Mouse (Mus musculus) midbrain, postnatal 0 days (tissue): ENCODE results near the gene Rpl22. TPM values are rescaled to one million over a fixed set of nuclear protein-coding genes. Genes with fewer than 3 reads are reported as not detected.

Source experiments
- ATAC-seq: fragments of 200-750 bp; cut with Nextera tagmentation; 2 replicates; pipeline ENCODE4 v1.8.0; 2017; ENCODE audit warnings: moderate number of reproducible peaks, mild to moderate bottlenecking, moderate TSS enrichment, moderate library complexity; ENCODE audit not compliant: low FRiP score
- DNase-seq: peaks from one replicate; pipeline ENCODE4 v3.0.0-alpha.2; 2015; ENCODE audit warnings: low spot score
- H3K27ac ChIP-seq: fragments of 300-500 bp; sonication (generic); 2 replicates; pipeline ENCODE4 v1.5.1; 2014; ENCODE audit warnings: low read depth, mild to moderate bottlenecking, low read length, mixed read lengths
- H3K27me3 ChIP-seq: fragments of 300-500 bp; sonication (generic); 2 replicates; pipeline ENCODE4 v1.6.1; 2014; ENCODE audit warnings: low read length, control low read depth, mixed read lengths; ENCODE audit not compliant: insufficient read depth
- H3K36me3 ChIP-seq: fragments of 300-500 bp; sonication (generic); 2 replicates; pipeline ENCODE4 v1.6.1; 2014; ENCODE audit warnings: low read length, control low read depth, mixed read lengths; ENCODE audit not compliant: insufficient read depth
- H3K4me1 ChIP-seq: fragments of 300-500 bp; sonication (generic); 2 replicates; pipeline ENCODE4 v1.6.1; 2014; ENCODE audit warnings: mild to moderate bottlenecking, control low read depth, antibody characterized with exemption, low read length, mixed read lengths; ENCODE audit not compliant: insufficient read depth
- H3K4me2 ChIP-seq: fragments of 300-500 bp; sonication (generic); 2 replicates; pipeline ENCODE4 v1.6.1; 2014; ENCODE audit warnings: low read depth, mild to moderate bottlenecking, low read length, mixed read lengths; ENCODE audit not compliant: poor library complexity, severe bottlenecking
- H3K4me3 ChIP-seq: fragments of 300-500 bp; sonication (generic); 2 replicates; pipeline ENCODE4 v1.5.1; 2014; ENCODE audit warnings: low read depth, mild to moderate bottlenecking, low read length, moderate library complexity
- H3K9ac ChIP-seq: fragments of 300-500 bp; sonication (generic); replicated peaks from 2 replicates; pipeline ENCODE4 v1.6.1; 2014; ENCODE audit warnings: mild to moderate bottlenecking, low read length, moderate library complexity, mixed read lengths; ENCODE audit not compliant: poor library complexity, severe bottlenecking
- H3K9me3 ChIP-seq: fragments of 300-500 bp; sonication (generic); 2 replicates; pipeline ENCODE4 v1.6.1; 2016; ENCODE audit warnings: low read length, control low read depth
- CTCF ChIP-seq: IDR thresholded peaks from 2 replicates; pipeline ENCODE4 v1.5.1; 2016; ENCODE audit warnings: antibody characterized with exemption, mild to moderate bottlenecking
- WGBS: fragments of 180-500 bp; shearing (Covaris S2); extraction: QIAGEN DNeasy Blood & Tissue Kit; methylation state at CpG from one replicate; pipeline ENCODE4 v1.1.7; 2014; 5-methylcytosine and 5-hydroxymethylcytosine counted together
- polyA plus RNA-seq: library from polyadenylated mRNA; unstranded; fragments of >200 nt; fragmentation: Nextera tagmentation; extraction: Ambion mirVana; gene quantifications from 2 replicates; pipeline ENCODE4 v1.2.1, GENCODE M21; 2015
- total RNA-seq: library from RNA; depleted of rRNA; stranded (reverse); fragments of >200 nt; gene quantifications from 2 replicates; pipeline ENCODE4 v1.2.3, GENCODE M21; 2014; rRNA removed

Rpl22 gene
- total RNA-seq: 177 and 203 TPM in 2 replicates
- polyA plus RNA-seq: 125 and 148 TPM in 2 replicates

DNA sequence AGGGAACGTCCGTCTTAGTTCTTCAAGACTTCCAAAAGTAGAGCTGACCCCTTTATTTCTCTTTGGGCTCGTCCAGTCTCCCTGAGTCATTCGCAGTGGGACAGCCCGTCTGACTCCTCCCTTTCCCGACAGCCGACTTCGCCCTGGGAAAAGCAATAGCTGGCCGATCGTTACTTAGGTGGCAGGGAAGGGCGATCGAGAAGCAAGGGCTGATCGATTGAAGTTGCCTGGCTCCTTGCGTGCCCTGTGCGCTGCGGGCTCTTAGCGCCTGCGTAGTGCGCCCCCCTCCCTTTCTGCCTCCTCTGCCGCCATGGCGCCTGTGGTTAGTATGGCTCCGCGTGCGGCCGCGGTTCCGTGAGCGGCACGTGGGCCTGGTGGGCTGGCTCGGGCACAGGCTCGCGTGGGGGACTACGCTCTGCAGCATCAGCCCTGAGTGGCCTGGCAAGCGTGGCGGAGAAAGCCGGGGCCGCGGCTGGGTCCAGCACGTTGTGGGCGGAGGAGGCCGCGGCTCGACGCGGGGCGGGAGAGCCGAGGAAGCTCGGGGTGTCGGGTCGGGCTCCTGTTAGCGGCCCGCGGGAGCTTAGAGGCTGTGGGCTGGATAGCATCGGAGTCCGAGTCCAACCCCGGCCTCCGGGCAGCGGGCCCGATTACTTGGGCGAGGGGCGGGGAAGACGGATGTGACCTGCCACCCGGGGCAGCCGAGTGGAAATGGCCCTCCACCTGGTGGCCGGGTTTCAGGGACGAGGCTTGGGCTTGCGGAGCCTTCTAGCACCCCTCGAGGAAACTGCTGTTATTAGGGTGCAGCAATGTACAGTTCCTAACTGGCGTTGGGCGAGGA, at the start of gene Rpl22:
Rpl22 (plus strand) TSS at position 169 of the 838 bp plus-strand sequence.
- Histone ChIP-seq H3K4me1 (peaks cover 4% of the 10 kb centered on the region), H3K27me3 (no peaks in the 10 kb centered on the region), H3K9me3 (no peaks in the 10 kb centered on the region), H3K4me3 (peak within 1 kb of the TSS; percentile 98), H3K4me2 (peak within 1 kb of the TSS; percentile 85), H3K9ac (peak within 1 kb of the TSS; percentile 90), H3K27ac (peak within 1 kb of the TSS; percentile 82), H3K36me3 (peaks cover 19% of the 10 kb centered on the region)
- peak; percentile 98 for ATAC-seq
- peak; percentile 99 for DNase-seq
- under 1% methylated on average over 69 of the region's 70 CpGs for WGBS
- peak; percentile 36 for TF ChIP-seq CTCF

DNA sequence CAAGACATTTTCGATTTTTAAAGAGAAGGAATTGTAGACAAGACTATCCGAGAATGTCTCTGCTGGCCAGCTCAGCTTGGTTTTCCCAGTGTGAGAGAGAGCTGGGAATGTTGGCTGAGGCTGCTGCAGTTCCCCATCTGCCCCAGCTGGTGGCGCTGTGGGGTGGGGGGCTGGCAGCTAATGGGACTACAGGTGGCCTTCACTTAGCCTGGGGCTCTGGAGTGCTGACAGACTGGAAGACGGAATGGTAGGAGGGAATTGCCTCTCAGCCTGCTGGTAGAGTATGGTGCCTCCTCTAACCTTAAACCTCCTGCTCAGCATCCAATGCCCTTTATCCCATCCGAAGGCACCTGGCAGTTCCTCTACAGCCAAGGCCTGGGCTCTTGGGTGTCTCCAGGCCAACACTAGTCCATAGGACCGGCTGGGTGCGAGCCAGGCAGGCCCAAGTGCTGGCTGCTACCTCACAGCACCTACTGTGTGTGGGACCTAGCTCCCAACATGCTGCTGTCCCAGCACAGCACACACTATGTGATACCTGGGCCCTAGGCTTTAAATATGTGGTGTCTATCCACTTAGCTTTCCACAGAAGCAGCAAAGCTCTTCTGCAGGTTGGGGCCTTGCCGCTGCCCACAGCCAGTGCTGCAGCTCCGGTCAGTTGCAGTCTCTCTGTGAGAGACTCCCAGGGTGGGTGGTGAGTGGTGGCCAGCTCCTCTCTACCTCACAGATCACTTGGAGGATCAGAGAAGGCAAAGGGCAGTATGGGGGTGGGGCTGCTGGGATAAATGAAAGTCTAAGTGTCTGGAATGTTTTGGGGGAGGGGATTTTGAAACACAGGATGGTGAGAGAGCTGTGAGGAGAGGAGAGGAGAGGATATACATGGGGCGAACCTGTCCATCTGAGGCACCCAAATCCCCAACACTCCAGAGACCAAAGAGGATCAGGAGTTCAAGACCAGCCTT, 48.9 kb upstream of the Rpl22 start:
- 55% methylated on average over 10 of the region's 10 CpGs for WGBS
- Histone ChIP-seq H3K27me3 (peaks cover 21% of the 10 kb centered on the region), H3K4me3 (no peak overlapping the region), H3K4me2 (no peak overlapping the region), H3K27ac (no peak overlapping the region), H3K9me3 (no peaks in the 10 kb centered on the region), H3K36me3 (peaks cover 24% of the 10 kb centered on the region), H3K4me1 (peaks cover 10% of the 10 kb centered on the region; the same call in 1 of the 2 replicates), H3K9ac (no peak overlapping the region)
- ATAC-seq (no peak), DNase-seq (no peak)
- TF ChIP-seq CTCF: peak; percentile 77

DNA sequence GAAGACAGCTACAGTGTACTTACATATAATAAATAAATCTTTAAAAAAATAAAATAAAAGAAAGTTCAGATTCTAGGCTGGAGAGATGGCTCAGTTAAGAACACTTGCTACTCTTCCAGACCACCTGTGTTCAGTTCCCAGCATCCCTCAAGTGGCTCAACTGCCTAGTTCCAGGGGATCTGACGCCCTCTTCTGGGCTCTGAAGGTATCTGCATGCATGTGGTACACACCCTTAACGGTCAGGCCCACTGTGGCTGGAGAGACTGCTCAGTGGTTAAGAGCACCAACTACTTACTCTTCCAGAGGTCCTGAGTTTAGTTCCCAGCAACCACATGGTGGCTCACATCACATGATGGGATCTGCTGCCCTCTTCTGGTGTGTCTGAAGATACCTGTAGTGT, 47.6 kb upstream of the Rpl22 start:
- Histone ChIP-seq H3K9me3 (no peaks in the 10 kb centered on the region), H3K27me3 (peaks cover 33% of the 10 kb centered on the region), H3K27ac (no peak overlapping the region), H3K4me1 (peaks cover 10% of the 10 kb centered on the region; the same call in 1 of the 2 replicates), H3K4me2 (no peak overlapping the region), H3K36me3 (peaks cover 21% of the 10 kb centered on the region), H3K9ac (no peak overlapping the region), H3K4me3 (no peak overlapping the region)
- no peak for ATAC-seq
- TF ChIP-seq CTCF: peak; percentile 33; the same call in 1 of the 2 replicates
- WGBS: 65% methylated on average over 2 of the region's 2 CpGs
- DNase-seq: no peak

DNA sequence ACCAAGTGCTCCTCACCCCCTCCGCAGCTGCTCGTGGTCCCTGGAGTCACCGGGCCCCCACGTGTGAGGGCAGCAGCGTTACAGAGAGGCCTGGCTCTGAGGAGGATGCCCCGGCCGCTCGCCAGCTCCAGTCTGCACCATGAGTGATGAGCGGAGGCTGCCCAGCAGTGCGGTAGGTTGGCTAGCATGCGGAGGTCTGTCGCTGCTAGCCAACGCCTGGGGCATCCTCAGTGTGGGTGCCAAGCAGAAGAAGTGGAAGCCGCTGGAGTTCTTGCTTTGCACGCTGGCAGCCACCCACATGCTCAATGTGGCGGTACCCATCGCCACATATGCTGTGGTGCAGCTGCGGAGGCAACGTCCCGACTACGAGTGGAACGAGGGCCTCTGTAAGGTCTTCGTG, 46.6 kb upstream of the Rpl22 start:
- Histone ChIP-seq H3K9me3 (no peaks in the 10 kb centered on the region), H3K9ac (no peak overlapping the region), H3K4me3 (no peak overlapping the region), H3K4me1 (peaks cover 4% of the 10 kb centered on the region; the same call in 1 of the 2 replicates), H3K27me3 (peaks cover 37% of the 10 kb centered on the region), H3K36me3 (peaks cover 21% of the 10 kb centered on the region), H3K4me2 (no peak overlapping the region), H3K27ac (no peak overlapping the region)
- 85% methylated on average over 23 of the region's 23 CpGs for WGBS
- ATAC-seq (no peak), DNase-seq (peak; percentile 70)
- TF ChIP-seq CTCF: no peak

DNA sequence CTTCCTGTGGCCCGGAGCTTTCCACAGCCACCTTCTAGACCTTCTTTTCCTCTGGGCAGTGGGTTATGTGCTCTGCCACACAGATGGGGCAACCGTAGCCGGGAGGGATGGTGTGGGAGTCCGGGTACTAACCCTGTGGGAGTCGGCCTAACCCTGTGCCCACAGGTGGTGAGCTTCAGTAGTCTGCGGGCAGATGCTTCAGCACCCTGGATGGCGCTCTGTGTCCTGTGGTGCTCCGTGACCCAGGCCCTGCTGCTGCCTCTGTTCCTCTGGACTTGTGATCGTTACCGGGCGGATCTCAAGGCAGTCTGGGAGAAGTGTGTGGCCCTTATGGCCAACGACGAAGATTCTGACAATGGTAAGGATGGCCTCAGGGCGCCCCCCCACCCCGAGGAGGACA, 43.9 kb upstream of the Rpl22 start:
- Histone ChIP-seq H3K27ac (no peak overlapping the region), H3K4me2 (no peak overlapping the region), H3K4me1 (peaks cover 5% of the 10 kb centered on the region; the same call in 1 of the 2 replicates), H3K9me3 (no peaks in the 10 kb centered on the region), H3K4me3 (no peak overlapping the region), H3K36me3 (peaks cover 21% of the 10 kb centered on the region), H3K9ac (no peak overlapping the region), H3K27me3 (peaks cover 51% of the 10 kb centered on the region)
- WGBS: 68% methylated on average over 15 of the region's 15 CpGs
- DNase-seq: no peak
- no peak for TF ChIP-seq CTCF
- ATAC-seq: no peak
